Mouse (Mus musculus): ENCODE results near the gene Scaper.
A peak's percentile ranks its signal among the peaks of the same experiment; 100 is the strongest.

Scaper gene

GRCm38 (mm10) chr9:55598594-55598993 is 339.3 kb downstream of the Scaper start:
- DNase-seq: no peak

- no peak for DNase-seq
These were observed 351.8 kb downstream of the Scaper start for GRCm38 (mm10) chr9:55586141-55586540.

GRCm38 (mm10) chr9:55581414-55581813 is 356.5 kb downstream of the Scaper start:
- no peak for DNase-seq

GRCm38 (mm10) chr9:55576571-55576970 is 361.3 kb downstream of the Scaper start:
- DNase-seq: no peak

- no peak for DNase-seq
These were observed 366.8 kb downstream of the Scaper start for GRCm38 (mm10) chr9:55571071-55571470.

GRCm38 (mm10) chr9:55568466-55569159 is 369.3 kb downstream of the Scaper start:
- peak; percentile 39 to 58 for DNase-seq

- peak; percentile 44 to 72 for DNase-seq
These were observed 377.0 kb downstream of the Scaper start for GRCm38 (mm10) chr9:55560960-55561359.

GRCm38 (mm10) chr9:55554986-55555385 is 382.9 kb downstream of the Scaper start:
- DNase-seq: no peak

- DNase-seq: no peak
These were observed 388.5 kb downstream of the Scaper start for GRCm38 (mm10) chr9:55549302-55549890.

- no peak for DNase-seq
These were observed 389.0 kb downstream of the Scaper start for GRCm38 (mm10) chr9:55548871-55549270.

GRCm38 (mm10) chr9:55546176-55547010 is 391.5 kb downstream of the Scaper start:
- peak in 1 of 2 experiments; percentile 48 for DNase-seq

GRCm38 (mm10) chr9:55545556-55546175 is 392.3 kb downstream of the Scaper start:
- no peak for DNase-seq

GRCm38 (mm10) chr9:55544861-55545555 is 392.9 kb downstream of the Scaper start:
- no peak for DNase-seq

- no peak for DNase-seq
These were observed 394.1 kb downstream of the Scaper start for GRCm38 (mm10) chr9:55543703-55544401.

- DNase-seq: no peak
These were observed 394.6 kb downstream of the Scaper start for GRCm38 (mm10) chr9:55543336-55543702.

GRCm38 (mm10) chr9:55542366-55543325 is 395.3 kb downstream of the Scaper start:
- DNase-seq: no peak

GRCm38 (mm10) chr9:55541681-55542365 is 396.1 kb downstream of the Scaper start:
- DNase-seq: no peak

GRCm38 (mm10) chr9:55540888-55541287 is 397.0 kb downstream of the Scaper start:
- peak; percentile 28 to 35 for DNase-seq

GRCm38 (mm10) chr9:55540391-55540770 is 397.5 kb downstream of the Scaper start:
- no peak for DNase-seq
